Mouse (Mus musculus): ENCODE measurements at regions not wholly inside any gene's neighbourhood (a gene's known extent, or its start where the extent isn't known, plus 50 kb on each side); places are given as distances from the start of the nearest gene placed in this dataset.

DNA sequence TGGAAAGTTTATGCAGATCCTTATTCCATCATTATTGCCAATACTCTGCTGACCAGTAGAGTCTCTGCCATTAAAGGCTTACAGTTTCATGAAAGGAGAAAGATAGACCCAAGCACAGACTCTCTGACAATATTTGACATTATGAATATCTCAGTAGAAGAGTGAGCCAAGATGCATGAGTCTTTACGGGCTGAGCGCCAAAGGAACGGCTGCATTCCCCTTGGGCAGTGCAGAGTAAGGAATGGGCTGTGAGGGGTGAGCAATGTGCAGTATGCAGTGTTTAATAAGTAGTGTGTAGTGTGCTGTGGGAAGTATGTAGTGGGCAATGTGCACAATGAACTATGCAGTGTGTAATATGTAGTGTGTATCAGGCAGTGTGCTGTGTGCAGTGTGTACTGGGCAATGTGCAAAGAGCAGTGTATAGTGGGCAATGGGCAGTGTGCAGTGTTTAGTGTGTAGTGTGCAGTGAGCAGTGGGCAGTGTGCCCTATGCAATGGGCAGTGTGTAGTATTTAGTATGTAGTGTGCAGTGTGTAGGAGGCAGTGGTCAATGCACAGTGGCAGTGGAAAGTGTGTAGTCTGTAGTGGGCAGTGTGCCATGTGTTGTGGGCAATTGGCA, 671.8 kb downstream of the 5730522E02Rik start:
- WGBS, result 78% methylated on average over 3 of the region's 3 CpGs
- no peaks in the 10 kb centered on the region for H3K36me3 ChIP-seq (ENCODE audit: control insufficient read depth, insufficient read depth)
- H3K27me3 ChIP-seq (replicated peaks; ENCODE audit: control insufficient read depth, insufficient read depth, low read length), result no peaks in the 10 kb centered on the region
- H3K9me3 ChIP-seq (ENCODE audit: control insufficient read depth, low read length), result no peaks in the 10 kb centered on the region
- no peak overlapping the region for H3K27ac ChIP-seq (ENCODE audit: low read length)
- no peak overlapping the region for H3K4me2 ChIP-seq (ENCODE audit: low read length)
- H3K9ac ChIP-seq (replicated peaks; ENCODE audit: low read depth, low read length), result no peak overlapping the region
- no peak overlapping the region for H3K4me3 ChIP-seq (replicated peaks; ENCODE audit: low read length)
- H3K4me1 ChIP-seq (replicated peaks; ENCODE audit: control insufficient read depth, insufficient read depth, low read length), result no peaks in the 10 kb centered on the region
- no peak for ATAC-seq

DNA sequence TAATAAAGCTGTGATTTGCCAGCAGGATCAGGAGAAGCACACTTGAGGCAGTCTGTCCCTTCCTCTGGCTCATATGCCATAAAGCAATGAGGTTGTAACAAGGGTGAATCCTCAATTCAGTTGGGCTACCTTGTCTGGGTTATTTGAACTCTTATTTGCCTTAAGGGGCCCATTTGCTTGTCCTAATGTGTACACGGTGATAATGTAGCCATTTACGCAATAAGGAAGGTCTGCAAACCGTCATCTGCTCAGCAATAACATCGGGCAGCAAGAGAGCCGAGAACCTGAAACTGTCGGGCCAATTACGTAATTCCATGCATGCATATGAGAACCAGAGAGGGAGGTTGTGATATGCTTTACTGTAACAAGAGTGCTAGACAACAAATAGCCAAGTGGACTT, 674.5 kb downstream of the 5730522E02Rik start:
- no peak overlapping the region for H3K4me2 ChIP-seq (ENCODE audit: low read length)
- peaks cover 3% of the 10 kb centered on the region; the same call in 1 of the 2 replicates for H3K4me1 ChIP-seq (replicated peaks; ENCODE audit: control insufficient read depth, insufficient read depth, low read length)
- no peak overlapping the region for H3K27ac ChIP-seq (ENCODE audit: low read length)
- no peak overlapping the region for H3K9ac ChIP-seq (replicated peaks; ENCODE audit: low read depth, low read length)
- H3K4me3 ChIP-seq (replicated peaks; ENCODE audit: low read length), result no peak overlapping the region
- no peaks in the 10 kb centered on the region for H3K9me3 ChIP-seq (ENCODE audit: control insufficient read depth, low read length)
- 88% methylated on average over 7 of the region's 7 CpGs for WGBS
- H3K36me3 ChIP-seq (ENCODE audit: control insufficient read depth, insufficient read depth), result no peaks in the 10 kb centered on the region
- no peaks in the 10 kb centered on the region for H3K27me3 ChIP-seq (replicated peaks; ENCODE audit: control insufficient read depth, insufficient read depth, low read length)
- ATAC-seq, result no peak

DNA sequence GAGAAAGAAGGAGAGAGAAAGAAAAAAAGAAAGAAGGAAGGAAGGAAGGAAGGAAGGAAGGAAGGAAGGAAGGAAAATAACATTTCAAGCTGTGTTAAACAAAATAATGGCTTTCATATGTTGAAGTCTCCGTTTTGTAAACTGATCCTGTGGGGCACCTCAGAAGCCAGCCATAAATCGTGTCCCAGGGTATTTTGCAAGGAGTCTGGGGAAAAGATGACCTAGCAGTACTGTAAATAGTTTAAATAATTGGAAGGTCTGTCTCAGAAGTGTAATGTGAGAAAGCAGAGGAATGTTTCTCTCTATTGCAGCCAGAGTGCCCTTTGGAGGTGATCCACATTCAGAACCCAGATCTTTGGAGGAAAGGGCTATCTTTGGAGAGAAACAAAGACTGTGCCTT, 677.5 kb downstream of the 5730522E02Rik start:
- peaks cover 3% of the 10 kb centered on the region; the same call in 1 of the 2 replicates for H3K4me1 ChIP-seq (replicated peaks; ENCODE audit: control insufficient read depth, insufficient read depth, low read length)
- H3K4me2 ChIP-seq (ENCODE audit: low read length), result no peak overlapping the region
- H3K27ac ChIP-seq (ENCODE audit: low read length), result no peak overlapping the region
- H3K27me3 ChIP-seq (replicated peaks; ENCODE audit: control insufficient read depth, insufficient read depth, low read length), result no peaks in the 10 kb centered on the region
- H3K36me3 ChIP-seq (ENCODE audit: control insufficient read depth, insufficient read depth), result no peaks in the 10 kb centered on the region
- no peak overlapping the region for H3K9ac ChIP-seq (replicated peaks; ENCODE audit: low read depth, low read length)
- H3K4me3 ChIP-seq (replicated peaks; ENCODE audit: low read length), result no peak overlapping the region
- no peaks in the 10 kb centered on the region for H3K9me3 ChIP-seq (ENCODE audit: control insufficient read depth, low read length)
- WGBS, result 72% methylated on average over 2 of the region's 2 CpGs
- no peak for ATAC-seq

DNA sequence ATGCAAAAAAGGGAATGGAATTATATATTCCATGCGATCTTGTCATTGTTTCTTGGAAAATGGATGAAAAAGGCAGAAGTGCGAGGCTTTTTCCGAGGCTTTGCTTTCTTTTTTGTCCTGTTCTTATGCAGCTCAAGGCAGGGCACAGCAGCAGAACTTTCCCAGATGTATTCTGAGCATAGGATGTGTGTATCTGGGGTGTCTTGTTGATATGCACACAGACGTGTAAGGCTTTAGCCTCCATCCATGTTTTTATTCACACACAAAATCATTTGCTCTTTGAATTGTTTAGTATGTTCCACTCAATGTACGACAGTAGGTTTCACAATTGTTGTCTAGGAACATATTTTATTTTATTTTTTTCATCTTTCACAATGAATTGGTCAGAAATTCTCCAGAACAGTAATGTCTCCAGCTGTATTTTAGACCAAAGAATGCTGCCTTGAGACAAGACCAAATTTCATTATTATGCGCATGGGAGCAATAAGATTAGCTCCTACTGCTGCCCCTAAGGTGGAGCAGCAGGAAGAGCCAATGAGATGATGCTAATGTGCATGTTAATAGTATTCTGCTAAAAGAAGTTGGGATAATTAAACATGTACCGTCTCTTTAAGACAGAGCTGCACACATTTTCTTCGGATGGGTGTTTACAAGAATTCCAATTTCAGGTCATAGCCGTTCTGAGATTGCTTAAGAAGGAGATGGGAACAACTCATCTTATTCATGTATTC, 678.7 kb downstream of the 5730522E02Rik start:
- peak; percentile 43 for ATAC-seq

DNA sequence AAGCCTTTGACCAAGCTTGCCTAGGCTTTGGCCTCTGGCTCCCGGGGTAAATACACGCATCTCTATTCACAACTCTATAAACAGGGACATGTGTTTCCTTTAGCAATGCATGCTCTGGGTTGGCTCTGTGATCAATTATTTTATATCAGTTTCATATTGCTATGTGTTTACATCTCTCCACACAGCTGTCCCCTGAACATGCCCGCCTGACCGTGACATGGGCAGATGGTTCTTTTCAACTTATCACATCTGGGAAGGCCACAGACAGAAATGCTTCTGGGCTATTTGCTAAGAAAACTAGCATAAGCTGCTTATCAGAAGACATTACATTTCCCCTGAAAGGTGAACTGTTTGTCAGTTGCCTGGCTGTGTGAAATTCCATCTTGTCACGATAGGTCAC, 682.5 kb downstream of the 5730522E02Rik start:
- no peak for ATAC-seq
- H3K36me3 ChIP-seq (ENCODE audit: control insufficient read depth, insufficient read depth), result no peaks in the 10 kb centered on the region
- H3K4me3 ChIP-seq (replicated peaks; ENCODE audit: low read length), result no peak overlapping the region
- H3K4me2 ChIP-seq (ENCODE audit: low read length), result no peak overlapping the region
- H3K4me1 ChIP-seq (replicated peaks; ENCODE audit: control insufficient read depth, insufficient read depth, low read length), result peaks cover 3% of the 10 kb centered on the region; the same call in 1 of the 2 replicates
- H3K9me3 ChIP-seq (ENCODE audit: control insufficient read depth, low read length), result no peaks in the 10 kb centered on the region
- no peak overlapping the region for H3K27ac ChIP-seq (ENCODE audit: low read length)
- H3K9ac ChIP-seq (replicated peaks; ENCODE audit: low read depth, low read length), result no peak overlapping the region
- H3K27me3 ChIP-seq (replicated peaks; ENCODE audit: control insufficient read depth, insufficient read depth, low read length), result no peaks in the 10 kb centered on the region
- WGBS, result 94% methylated on average over 5 of the region's 5 CpGs

More for the DNA sequence above, 678.7 kb downstream of the 5730522E02Rik start:
- no peaks in the 10 kb centered on the region for H3K9me3 ChIP-seq (ENCODE audit: control insufficient read depth, low read length)
- no peak overlapping the region for H3K27ac ChIP-seq (ENCODE audit: low read length)
- no peaks in the 10 kb centered on the region for H3K27me3 ChIP-seq (replicated peaks; ENCODE audit: control insufficient read depth, insufficient read depth, low read length)
- H3K4me1 ChIP-seq (replicated peaks; ENCODE audit: control insufficient read depth, insufficient read depth, low read length), result peaks cover 3% of the 10 kb centered on the region; the same call in 1 of the 2 replicates
- no peak overlapping the region for H3K4me3 ChIP-seq (replicated peaks; ENCODE audit: low read length)
- H3K4me2 ChIP-seq (ENCODE audit: low read length), result no peak overlapping the region
- no peak overlapping the region for H3K9ac ChIP-seq (replicated peaks; ENCODE audit: low read depth, low read length)
- WGBS, result 47% methylated on average over 9 of the region's 9 CpGs
- H3K36me3 ChIP-seq (ENCODE audit: control insufficient read depth, insufficient read depth), result no peaks in the 10 kb centered on the region

DNA sequence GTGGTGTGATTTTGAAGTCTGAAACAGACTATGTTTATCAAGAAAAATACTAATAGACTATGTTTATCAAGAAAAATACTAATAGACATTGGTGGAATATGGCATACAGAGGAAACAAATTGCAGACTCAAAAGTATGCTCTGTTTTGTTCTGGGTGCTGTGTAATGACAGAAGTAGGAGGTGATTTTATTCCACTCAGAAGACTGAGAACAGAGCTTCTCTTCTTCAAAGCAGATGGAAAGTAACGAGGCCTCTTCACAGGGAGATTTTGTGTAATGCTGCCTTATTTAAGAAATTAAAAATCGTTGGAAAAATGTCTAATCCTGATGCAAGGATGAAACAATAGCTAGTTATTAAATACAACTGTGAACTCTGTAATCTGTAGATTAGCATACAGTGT, 691.7 kb downstream of the 5730522E02Rik start:
- Histone ChIP-seq H3K4me2 (ENCODE audit: low read length) (no peak overlapping the region), H3K9me3 (ENCODE audit: control insufficient read depth, low read length) (no peaks in the 10 kb centered on the region), H3K27me3 (replicated peaks; ENCODE audit: control insufficient read depth, insufficient read depth, low read length) (no peaks in the 10 kb centered on the region), H3K36me3 (ENCODE audit: control insufficient read depth, insufficient read depth) (no peaks in the 10 kb centered on the region), H3K27ac (ENCODE audit: low read length) (no peak overlapping the region), H3K4me3 (replicated peaks; ENCODE audit: low read length) (no peak overlapping the region), H3K9ac (replicated peaks; ENCODE audit: low read depth, low read length) (no peak overlapping the region), H3K4me1 (replicated peaks; ENCODE audit: control insufficient read depth, insufficient read depth, low read length) (no peaks in the 10 kb centered on the region)
- ATAC-seq, result no peak
- WGBS, result 45% methylated on average over 2 of the region's 2 CpGs

DNA sequence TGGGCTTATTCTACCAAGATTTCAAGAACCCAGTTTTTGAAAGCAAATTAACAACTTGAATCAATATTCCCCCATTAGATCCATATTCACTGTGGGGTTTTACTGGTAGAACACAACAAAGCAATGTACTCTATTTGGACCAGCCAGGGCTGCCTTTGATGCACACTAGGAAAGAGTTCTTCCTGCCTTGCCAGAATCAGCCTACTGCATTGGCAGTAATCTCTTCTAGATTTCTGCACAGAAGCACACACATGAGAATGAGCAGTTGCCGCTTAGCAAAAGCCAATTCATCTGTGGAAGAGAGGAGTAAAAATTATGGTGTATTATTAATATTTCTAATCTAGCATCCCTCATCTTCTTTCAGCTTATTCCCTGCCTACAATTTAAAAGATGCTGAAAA, 692.4 kb downstream of the 5730522E02Rik start:
- Histone ChIP-seq H3K4me3 (replicated peaks; ENCODE audit: low read length) (no peak overlapping the region), H3K4me2 (ENCODE audit: low read length) (no peak overlapping the region), H3K4me1 (replicated peaks; ENCODE audit: control insufficient read depth, insufficient read depth, low read length) (no peaks in the 10 kb centered on the region), H3K9me3 (ENCODE audit: control insufficient read depth, low read length) (no peaks in the 10 kb centered on the region), H3K9ac (replicated peaks; ENCODE audit: low read depth, low read length) (no peak overlapping the region), H3K27ac (ENCODE audit: low read length) (no peak overlapping the region), H3K27me3 (replicated peaks; ENCODE audit: control insufficient read depth, insufficient read depth, low read length) (no peaks in the 10 kb centered on the region), H3K36me3 (ENCODE audit: control insufficient read depth, insufficient read depth) (no peaks in the 10 kb centered on the region)
- no peak for ATAC-seq
- 74% methylated on average over 1 of the region's 1 CpGs for WGBS

DNA sequence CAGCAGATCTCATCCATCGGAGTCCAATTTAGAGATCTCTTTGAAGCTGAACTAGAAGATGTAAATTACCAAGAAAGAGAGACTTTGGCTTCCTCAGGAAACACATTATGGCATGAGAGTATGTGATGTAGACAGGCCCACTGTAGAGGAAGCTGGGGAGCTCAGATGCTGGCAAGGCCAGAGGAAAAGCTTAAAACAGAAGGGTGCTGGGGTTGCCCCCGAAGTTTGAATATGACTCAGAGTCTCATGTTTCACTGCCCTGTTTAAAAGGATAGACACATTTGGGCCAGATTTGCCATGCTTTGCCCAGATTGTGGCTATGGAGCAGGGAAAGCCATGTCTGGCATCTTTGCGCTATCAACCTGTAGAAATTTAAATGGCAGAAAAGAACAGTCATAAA, 705.1 kb downstream of the 5730522E02Rik start:
- Histone ChIP-seq H3K4me3 (replicated peaks; ENCODE audit: low read length) (no peak overlapping the region), H3K9ac (replicated peaks; ENCODE audit: low read depth, low read length) (no peak overlapping the region), H3K4me1 (replicated peaks; ENCODE audit: control insufficient read depth, insufficient read depth, low read length) (no peaks in the 10 kb centered on the region), H3K27ac (ENCODE audit: low read length) (no peak overlapping the region), H3K9me3 (ENCODE audit: control insufficient read depth, low read length) (0 out of 2 replicates have a peak, but pooled peaks cover 2% of the 10 kb centered on the region), H3K4me2 (ENCODE audit: low read length) (no peak overlapping the region), H3K27me3 (replicated peaks; ENCODE audit: control insufficient read depth, insufficient read depth, low read length) (no peaks in the 10 kb centered on the region), H3K36me3 (ENCODE audit: control insufficient read depth, insufficient read depth) (no peaks in the 10 kb centered on the region)
- ATAC-seq, result no peak
- WGBS, result 96% methylated on average over 3 of the region's 3 CpGs

DNA sequence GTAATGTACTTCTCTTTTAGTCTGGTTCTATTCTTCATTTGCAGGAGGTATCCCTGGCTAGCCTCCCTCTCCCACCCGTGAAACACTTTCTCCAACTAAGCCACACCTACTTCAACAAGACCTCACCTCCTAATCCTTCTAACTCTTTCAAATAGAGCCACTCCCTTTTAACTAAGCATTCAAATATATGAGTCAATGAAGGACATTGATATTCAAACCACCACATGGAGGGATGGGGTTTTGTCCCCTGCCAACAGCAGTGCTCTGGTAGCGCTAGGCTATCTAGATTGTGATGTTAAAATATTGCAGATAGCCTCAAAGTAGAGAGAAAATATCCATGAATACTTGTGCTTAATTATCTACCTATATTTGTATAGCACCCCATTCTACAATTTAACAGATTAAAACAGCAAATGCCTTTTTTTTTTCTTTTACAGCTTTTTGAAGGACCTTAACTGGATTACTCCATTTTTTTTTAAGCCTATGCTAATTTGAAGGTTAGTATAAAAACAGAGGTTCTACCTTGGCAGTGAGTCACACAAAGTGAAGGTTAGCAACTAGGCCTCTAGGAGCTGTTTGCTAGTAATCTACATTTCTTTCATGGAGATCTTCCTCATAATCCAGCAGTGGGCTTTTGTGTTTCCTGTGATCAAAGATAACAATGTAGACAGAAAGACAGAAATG, 736.7 kb downstream of the 5730522E02Rik start:
- H3K4me1 ChIP-seq (replicated peaks; ENCODE audit: control insufficient read depth, insufficient read depth, low read length), result no peaks in the 10 kb centered on the region
- no peak overlapping the region for H3K9ac ChIP-seq (replicated peaks; ENCODE audit: low read depth, low read length)
- no peak overlapping the region for H3K4me2 ChIP-seq (ENCODE audit: low read length)
- H3K27me3 ChIP-seq (replicated peaks; ENCODE audit: control insufficient read depth, insufficient read depth, low read length), result no peaks in the 10 kb centered on the region
- ATAC-seq, result no peak
- no peaks in the 10 kb centered on the region for H3K36me3 ChIP-seq (ENCODE audit: control insufficient read depth, insufficient read depth)
- no peak overlapping the region for H3K27ac ChIP-seq (ENCODE audit: low read length)
- no peak overlapping the region for H3K4me3 ChIP-seq (replicated peaks; ENCODE audit: low read length)
- H3K9me3 ChIP-seq (ENCODE audit: control insufficient read depth, low read length), result no peaks in the 10 kb centered on the region
- WGBS, result 39% methylated on average over 2 of the region's 2 CpGs
